Mouse (Mus musculus): Measurements from ENCODE around the gene Treml1. TPM values are rescaled to one million over a fixed set of nuclear protein-coding genes. Genes with fewer than 3 reads are reported as not detected.

Treml1 gene
- total and polyA plus RNA-seq, 3 experiments = 0.96 to 1.7 TPM; not detected in 1

GRCm38 (mm10) chr17:48323236-48323635 lies 36.5 kb upstream of the Treml1 start:
- Histone ChIP-seq H3K79me2 (ENCODE audit: control insufficient read depth, insufficient read depth, low read length, poor library complexity) (no peaks in the 10 kb centered on the region), H3K4me1 (ENCODE audit: control insufficient read depth in 1 of 2, insufficient read depth in 2 of 2, low read length in 2 of 2) (peaks cover 12 to 25% of the 10 kb centered on the region in 2 experiments), H3K9me3 (replicated peaks; ENCODE audit: insufficient read depth, low read length) (no peaks in the 10 kb centered on the region), H3K9ac (ENCODE audit: control insufficient read depth, low read depth, low read length, poor library complexity, severe bottlenecking) (no peak overlapping the region), H3K27me3 (ENCODE audit: control insufficient read depth in 1 of 2, insufficient read depth in 2 of 2, low read length in 2 of 2) (no peaks in the 10 kb centered on the region), H3K4me3 (ENCODE audit: control insufficient read depth in 1 of 2, insufficient read depth in 1 of 2, low read depth in 2 of 2, low read length in 2 of 2) (no peak overlapping the region), H3K27ac (ENCODE audit: control insufficient read depth, low read depth, low read length) (no peak overlapping the region), H3K36me3 (ENCODE audit: control insufficient read depth in 1 of 2, insufficient read depth in 2 of 2, low read length in 2 of 2) (peaks cover 0 to 15% of the 10 kb centered on the region in 2 experiments; a peak in 2 of 4 replicates)
- DNase-seq (ENCODE audit: low read depth, low spot score) = peak; percentile 77
- TF ChIP-seq ELF1 (IDR thresholded peaks at IDR 0.05; ENCODE audit: low read depth, low read length) (no peak), EP300 (IDR thresholded peaks at IDR 0.05; ENCODE audit: low read depth in 1 of 2, low read length in 2 of 2) (peak in 1 of 2 experiments; percentile 16; a peak in 1 of 4 replicates), JUND (IDR thresholded peaks at IDR 0.05; ENCODE audit: low read depth, low read length) (no peak), TBP (IDR thresholded peaks at IDR 0.05; ENCODE audit: low read depth, low read length) (no peak)

- DNase-seq (ENCODE audit: low read depth, low spot score) = no peak
- Histone ChIP-seq H3K27ac (ENCODE audit: control insufficient read depth, low read depth, low read length) (no peak overlapping the region), H3K79me2 (ENCODE audit: control insufficient read depth, insufficient read depth, low read length, poor library complexity) (no peaks in the 10 kb centered on the region), H3K4me1 (ENCODE audit: control insufficient read depth in 1 of 2, insufficient read depth in 2 of 2, low read length in 2 of 2) (peaks cover 12 to 25% of the 10 kb centered on the region in 2 experiments), H3K36me3 (ENCODE audit: control insufficient read depth in 1 of 2, insufficient read depth in 2 of 2, low read length in 2 of 2) (peaks cover 0 to 15% of the 10 kb centered on the region in 2 experiments; a peak in 2 of 4 replicates), H3K27me3 (ENCODE audit: control insufficient read depth in 1 of 2, insufficient read depth in 2 of 2, low read length in 2 of 2) (no peaks in the 10 kb centered on the region), H3K9ac (ENCODE audit: control insufficient read depth, low read depth, low read length, poor library complexity, severe bottlenecking) (no peak overlapping the region), H3K9me3 (replicated peaks; ENCODE audit: insufficient read depth, low read length) (no peaks in the 10 kb centered on the region), H3K4me3 (ENCODE audit: control insufficient read depth in 1 of 2, insufficient read depth in 1 of 2, low read depth in 2 of 2, low read length in 2 of 2) (no peak overlapping the region)
- TF ChIP-seq ETS1 (IDR thresholded peaks at IDR 0.05; ENCODE audit: low read depth, low read length) (no peak), SMC3 (IDR thresholded peaks at IDR 0.05; ENCODE audit: low read depth, low read length) (no peak), TAL1 (IDR thresholded peaks at IDR 0.05; ENCODE audit: low read length) (no peak), KAT2A (conservative IDR thresholded peaks at IDR 0.05; ENCODE audit: low read depth, low read length) (no peak), RAD21 (IDR thresholded peaks at IDR 0.05; ENCODE audit: low read depth, low read length) (no peak), ELF1 (IDR thresholded peaks at IDR 0.05; ENCODE audit: low read depth, low read length) (no peak), MYB (IDR thresholded peaks at IDR 0.05; ENCODE audit: low read depth, low read length) (no peak), POLR2A (IDR thresholded peaks at IDR 0.05; ENCODE audit: control insufficient read depth in 1 of 2, insufficient read depth in 1 of 2, low read depth in 1 of 2, low read length in 2 of 2, poor library complexity in 1 of 2) (no peak)
Observed at GRCm38 (mm10) chr17:48324258-48324657, 35.5 kb upstream of the Treml1 start.

GRCm38 (mm10) chr17:48325093-48325492 lies 34.6 kb upstream of the Treml1 start:
- H3K36me3 ChIP-seq (ENCODE audit: control insufficient read depth in 1 of 2, insufficient read depth in 2 of 2, low read length in 2 of 2) = peaks cover 0 to 19% of the 10 kb centered on the region in 2 experiments; a peak in 2 of 4 replicates
- H3K9ac ChIP-seq (ENCODE audit: control insufficient read depth, low read depth, low read length, poor library complexity, severe bottlenecking) = no peak overlapping the region
- H3K9me3 ChIP-seq (replicated peaks; ENCODE audit: insufficient read depth, low read length) = no peaks in the 10 kb centered on the region
- H3K79me2 ChIP-seq (ENCODE audit: control insufficient read depth, insufficient read depth, low read length, poor library complexity) = no peaks in the 10 kb centered on the region
- TF ChIP-seq ZKSCAN1 (IDR thresholded peaks at IDR 0.05; ENCODE audit: low read depth, low read length) = no peak
- TF ChIP-seq POLR2AphosphoS2 (IDR thresholded peaks at IDR 0.05; ENCODE audit: low read length) = no peak
- TF ChIP-seq EP300 (IDR thresholded peaks at IDR 0.05; ENCODE audit: low read depth in 1 of 2, low read length in 2 of 2) = no peak
- TF ChIP-seq SMC3 (IDR thresholded peaks at IDR 0.05; ENCODE audit: low read depth, low read length) = no peak
- TF ChIP-seq MAFK (IDR thresholded peaks at IDR 0.05; ENCODE audit: borderline replicate concordance, low read depth, low read length) = no peak
- no peak for TF ChIP-seq CHD1 (IDR thresholded peaks at IDR 0.05; ENCODE audit: low read depth, low read length)
- no peak for TF ChIP-seq RAD21 (IDR thresholded peaks at IDR 0.05; ENCODE audit: low read depth, low read length)
- no peak for TF ChIP-seq ELF1 (IDR thresholded peaks at IDR 0.05; ENCODE audit: low read depth, low read length)
- no peak for TF ChIP-seq TCF12 (IDR thresholded peaks at IDR 0.05; ENCODE audit: low read depth, low read length)
- TF ChIP-seq ETS1 (IDR thresholded peaks at IDR 0.05; ENCODE audit: low read depth, low read length) = no peak
- TF ChIP-seq KAT2A (conservative IDR thresholded peaks at IDR 0.05; ENCODE audit: low read depth, low read length) = no peak
- TF ChIP-seq CTCF (IDR thresholded peaks at IDR 0.05 in 2 of 3, conservative IDR thresholded peaks at IDR 0.05 in 1 of 3; ENCODE audit: control insufficient read depth in 1 of 3, insufficient read depth in 1 of 3, low read depth in 2 of 3, low read length in 3 of 3, poor library complexity in 1 of 3, severe bottlenecking in 1 of 3) = no peak
- TF ChIP-seq GABPA (IDR thresholded peaks at IDR 0.05; ENCODE audit: low read depth, low read length) = no peak
- no peak for TF ChIP-seq ZC3H11A (IDR thresholded peaks at IDR 0.05; ENCODE audit: low read depth, low read length)
- no peak for TF ChIP-seq POLR2A (IDR thresholded peaks at IDR 0.05; ENCODE audit: control insufficient read depth in 1 of 2, insufficient read depth in 1 of 2, low read depth in 1 of 2, low read length in 2 of 2, poor library complexity in 1 of 2)
- no peak for DNase-seq (ENCODE audit: low read depth, low spot score)
- H3K4me1 ChIP-seq (ENCODE audit: control insufficient read depth in 1 of 2, insufficient read depth in 2 of 2, low read length in 2 of 2) = peaks cover 16 to 28% of the 10 kb centered on the region in 2 experiments
- H3K27ac ChIP-seq (ENCODE audit: control insufficient read depth, low read depth, low read length) = no peak overlapping the region
- no peaks in the 10 kb centered on the region for H3K27me3 ChIP-seq (ENCODE audit: control insufficient read depth in 1 of 2, insufficient read depth in 2 of 2, low read length in 2 of 2)
- H3K4me3 ChIP-seq (ENCODE audit: control insufficient read depth in 1 of 2, insufficient read depth in 1 of 2, low read depth in 2 of 2, low read length in 2 of 2) = no peak overlapping the region

All from MEL (cell line).